Mouse (Mus musculus): ENCODE data around the gene Bbs5. TPM values are rescaled to one million over a fixed set of nuclear protein-coding genes. Genes with fewer than 3 reads are reported as not detected.
"Not testable (repeated sequence)": the region's sequence is repeated elsewhere in the genome, so short reads cannot be mapped to it uniquely, and the experiment has no call there.

Gene Bbs5
- total RNA-seq (2021) = 1 to 10 TPM; 6.5 to 9.2 TPM
- long read RNA-seq, experiment 1, partial matches to known transcripts = 0 of 4 reads
- long read RNA-seq, experiment 1, other reads (novel, unspliced or antisense) = 0 of 4 reads
- long read RNA-seq, experiment 2, transcript Bbs5-201 (12 exons, 1,468 nt) = major isoform, 13 of 14 reads
- long read RNA-seq, experiment 2, partial matches to known transcripts = 0 of 14 reads
- long read RNA-seq, experiment 2, other reads (novel, unspliced or antisense) = 1 of 14 reads

DNA sequence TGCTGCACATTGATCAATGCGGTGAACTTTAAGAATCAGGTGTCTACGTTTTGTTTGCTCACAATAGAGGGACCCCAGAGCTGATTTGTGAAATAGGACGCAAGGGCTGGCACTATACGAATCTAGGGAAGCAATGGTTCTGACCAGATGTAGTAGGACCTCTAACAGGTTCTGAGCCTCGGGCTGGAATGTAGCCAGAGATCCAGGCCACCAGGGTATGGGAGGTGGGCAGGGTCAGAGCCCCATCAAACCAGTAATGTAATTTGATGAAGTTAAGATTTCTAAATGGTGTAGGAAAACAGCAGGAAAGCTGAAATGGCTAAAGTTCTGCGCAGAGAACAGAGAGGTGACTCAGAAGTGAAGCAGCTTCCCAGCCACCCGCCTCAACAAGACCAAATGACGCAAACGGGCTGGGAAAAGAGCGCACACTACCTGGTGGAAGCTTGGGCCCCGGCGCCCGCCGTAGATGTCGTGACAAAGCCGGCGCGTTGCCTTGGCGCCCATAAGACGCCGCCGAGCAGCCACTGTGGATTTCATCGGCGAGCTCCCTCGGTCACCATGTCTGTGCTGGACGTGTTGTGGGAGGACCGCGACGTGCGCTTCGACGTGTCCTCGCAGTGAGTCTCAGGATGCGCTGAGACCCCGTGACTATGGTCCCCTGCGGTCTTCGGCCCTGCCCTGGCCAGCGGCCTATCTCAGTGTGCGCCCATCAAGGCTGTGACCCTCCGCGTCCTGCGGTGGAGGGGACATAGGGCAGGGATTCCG is at the start of gene Bbs5:
Gene Bbs5, plus strand, starts transcription at position 446 of the 765 bp plus-strand sequence.
- DNase-seq (ENCODE audit: low spot score in 2 of 2) = peak; percentile 92 to 94

DNA sequence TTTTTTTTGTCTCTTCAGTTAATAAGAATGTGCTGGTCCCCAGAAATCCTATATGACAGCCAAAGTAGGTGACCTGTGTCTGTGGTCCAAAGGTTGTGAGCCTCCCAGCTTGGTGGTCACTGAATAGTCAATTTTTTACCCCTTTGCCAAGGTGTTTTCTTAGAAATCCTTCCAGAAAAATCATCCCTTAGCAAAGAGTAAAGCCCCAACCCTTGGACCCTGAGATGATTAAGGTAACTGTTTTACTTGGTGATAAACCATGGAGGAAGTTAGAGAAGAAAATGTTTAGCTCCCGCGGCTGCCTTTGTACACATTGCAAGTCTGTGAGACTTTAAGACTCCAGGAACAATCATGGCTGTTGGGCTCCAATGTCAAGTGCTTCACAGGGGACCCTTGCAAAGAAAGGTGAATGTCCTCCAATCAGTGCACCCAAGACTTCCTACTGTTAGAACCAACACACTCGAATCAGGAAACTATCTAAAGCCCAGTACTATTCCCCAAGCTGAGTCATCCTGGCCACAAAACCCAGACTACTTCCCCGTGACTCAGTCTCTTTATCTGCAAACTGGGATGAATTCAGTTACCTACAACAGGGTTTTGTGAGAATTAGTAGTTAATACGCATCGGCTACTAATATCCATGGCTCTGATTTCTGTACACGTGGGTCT is 43.1 kb upstream of the Bbs5 start:
- no peak for DNase-seq (ENCODE audit: low spot score in 2 of 2)

DNA sequence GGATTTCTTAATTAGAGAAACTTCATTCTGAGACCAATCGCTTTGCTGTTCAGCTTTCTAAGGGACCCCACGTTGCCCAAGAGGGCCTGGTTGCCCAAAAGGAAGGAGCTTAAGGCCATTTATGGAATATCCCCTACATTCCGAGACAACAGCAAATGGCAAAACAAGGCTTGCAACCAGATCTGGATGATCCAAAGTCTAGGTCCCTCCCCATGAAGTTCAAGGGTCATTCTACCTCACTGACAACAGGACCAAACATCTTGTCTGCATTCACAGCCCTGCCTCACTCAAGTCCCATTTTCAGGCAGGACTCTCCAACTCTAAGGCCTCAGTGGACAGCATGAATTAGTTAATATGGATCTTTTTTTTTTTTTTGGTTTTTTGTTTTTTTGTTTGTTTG is 40.4 kb upstream of the Bbs5 start:
- no peak for DNase-seq (ENCODE audit: low spot score in 2 of 2)

DNA sequence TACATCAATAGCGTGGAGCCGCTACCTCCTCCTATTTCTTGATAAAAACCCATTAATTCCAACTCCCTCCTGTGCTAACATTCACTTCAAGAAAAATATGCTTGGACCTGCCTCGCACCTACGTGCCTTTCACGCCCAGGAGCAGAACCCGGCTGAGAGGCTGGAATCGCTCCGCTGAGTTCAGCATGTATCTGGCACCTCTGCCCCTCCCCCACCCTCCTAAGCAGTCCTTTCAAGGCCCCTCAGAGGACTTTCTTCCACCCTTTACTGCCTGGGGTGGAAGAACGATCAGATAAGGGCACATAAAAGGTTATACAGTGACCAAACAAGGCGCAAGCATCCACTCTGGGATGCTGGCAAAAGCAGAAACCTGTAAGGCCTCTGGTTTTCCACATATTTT is 34.7 kb upstream of the Bbs5 start:
- no peak for DNase-seq (ENCODE audit: low spot score in 2 of 2)

DNA sequence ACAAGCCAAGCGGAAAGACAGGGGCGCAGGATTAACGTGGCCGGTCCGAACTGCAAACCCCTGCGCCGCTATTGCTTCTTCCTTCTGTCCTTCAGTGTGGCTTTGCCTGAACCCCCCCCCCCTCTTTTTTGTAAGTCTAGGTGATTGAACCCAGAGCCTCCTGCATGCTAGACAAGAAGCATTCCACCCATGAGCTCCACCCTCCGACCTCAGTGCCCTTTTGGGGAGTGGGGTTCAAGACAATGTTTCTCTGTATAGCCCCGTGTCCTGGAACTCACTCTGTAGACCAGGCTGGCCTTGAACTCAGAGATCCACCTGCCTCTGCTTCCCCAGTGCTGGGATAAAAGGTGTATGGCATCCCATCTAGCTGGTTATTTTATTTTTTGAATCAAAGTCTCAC is 34.3 kb upstream of the Bbs5 start:
- DNase-seq (ENCODE audit: low spot score in 2 of 2) = no peak

DNA sequence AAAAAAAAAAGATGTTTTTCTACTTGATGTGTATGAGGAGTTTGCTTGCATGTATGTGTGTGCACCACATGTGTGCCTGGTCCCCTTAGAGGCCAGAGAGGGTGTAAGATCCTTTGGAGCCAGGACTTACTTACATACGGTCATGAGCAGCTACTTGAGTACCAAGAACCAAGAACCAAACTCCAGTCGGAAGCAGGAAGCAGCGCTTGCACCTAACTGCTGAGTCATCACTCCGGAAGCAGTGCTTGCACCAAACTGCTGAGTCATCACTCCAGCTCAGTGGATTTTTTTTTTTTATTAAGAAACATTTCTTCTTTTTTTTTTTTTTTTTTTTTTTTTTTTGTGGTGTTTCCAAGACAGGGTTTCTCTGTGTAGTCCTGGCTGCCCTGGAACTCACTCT is 33.7 kb upstream of the Bbs5 start:
- DNase-seq (ENCODE audit: low spot score in 2 of 2) = no peak

DNA sequence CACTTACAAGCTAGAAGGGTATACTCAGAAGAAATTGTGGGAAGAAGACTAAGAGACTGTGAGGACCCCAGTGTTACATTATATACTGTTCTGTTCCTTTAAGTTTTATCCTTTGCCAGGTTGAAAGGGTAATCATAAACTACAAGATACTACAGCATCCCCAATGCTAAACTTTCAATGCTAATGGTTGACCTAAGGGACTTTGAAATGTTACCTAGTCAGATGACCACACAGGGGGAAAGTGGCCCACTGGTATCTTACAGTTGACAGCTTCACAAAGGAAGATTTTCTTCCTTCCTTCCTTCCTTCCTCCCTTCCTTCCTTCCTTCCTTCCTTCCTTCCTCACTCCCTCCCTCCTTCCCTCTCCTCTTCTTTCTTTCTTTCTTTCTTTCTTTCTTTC is 28.6 kb upstream of the Bbs5 start:
- DNase-seq (ENCODE audit: low spot score in 2 of 2) = no peak

DNA sequence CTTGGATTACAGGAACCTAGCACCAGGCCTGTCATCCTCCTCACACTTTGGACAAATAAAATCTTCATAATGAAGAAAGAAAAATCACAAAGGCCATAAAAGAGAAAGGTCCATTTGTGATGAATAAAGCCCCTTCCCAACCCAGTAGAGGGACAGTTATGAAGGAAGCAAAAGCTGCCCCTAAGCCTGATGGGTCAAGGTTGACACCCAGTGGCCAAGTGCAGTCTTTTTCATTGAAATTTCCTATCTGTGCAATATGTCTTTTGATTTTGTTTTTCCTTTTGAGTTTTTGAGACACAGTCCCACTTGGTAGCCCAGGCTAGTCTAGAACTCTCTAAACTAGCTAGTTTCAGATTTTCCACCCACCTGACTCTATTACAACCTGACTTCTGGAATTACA is 27.7 kb upstream of the Bbs5 start:
- no peak for DNase-seq (ENCODE audit: low spot score in 2 of 2)

DNA sequence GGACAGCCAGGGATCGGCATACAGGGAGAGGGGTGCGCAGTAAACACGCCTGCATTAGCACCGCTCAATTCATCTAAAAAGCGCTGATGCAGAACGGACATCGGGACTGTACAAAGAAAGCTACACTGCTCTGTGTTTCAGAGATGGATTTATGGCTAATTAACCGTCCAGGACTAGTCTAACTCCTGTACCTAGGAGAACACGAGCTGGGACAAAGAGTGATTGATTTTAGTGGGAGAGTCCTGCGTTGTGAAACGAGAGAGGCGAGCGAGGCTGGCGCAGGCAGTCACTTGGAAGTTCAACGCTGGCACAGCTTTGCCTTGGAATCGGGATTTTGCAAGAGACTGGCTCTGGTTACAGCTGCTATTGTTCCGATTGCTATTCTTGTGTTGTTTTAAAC is 17.8 kb upstream of the Bbs5 start:
- no peak for DNase-seq (ENCODE audit: low spot score in 2 of 2)

DNA sequence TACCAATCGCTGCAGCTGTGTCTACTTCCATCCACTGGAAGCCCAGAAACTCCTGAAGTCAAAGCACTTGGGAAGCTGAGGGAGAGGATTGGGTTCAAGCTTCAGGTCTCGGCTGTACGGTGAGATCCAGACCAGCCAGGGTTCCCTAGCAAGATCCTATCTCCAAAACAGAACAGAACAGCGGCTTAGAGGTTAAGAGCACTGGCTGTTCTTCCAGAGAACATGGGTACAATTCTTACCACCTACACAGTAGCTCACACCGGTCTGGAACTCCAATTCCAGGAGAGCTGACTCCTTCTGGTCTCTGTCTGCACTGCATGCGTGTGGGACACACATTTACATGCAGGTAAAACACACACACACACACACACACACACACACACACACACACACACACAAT is 17.1 kb upstream of the Bbs5 start:
- no peak for DNase-seq (ENCODE audit: low spot score in 2 of 2)

DNA sequence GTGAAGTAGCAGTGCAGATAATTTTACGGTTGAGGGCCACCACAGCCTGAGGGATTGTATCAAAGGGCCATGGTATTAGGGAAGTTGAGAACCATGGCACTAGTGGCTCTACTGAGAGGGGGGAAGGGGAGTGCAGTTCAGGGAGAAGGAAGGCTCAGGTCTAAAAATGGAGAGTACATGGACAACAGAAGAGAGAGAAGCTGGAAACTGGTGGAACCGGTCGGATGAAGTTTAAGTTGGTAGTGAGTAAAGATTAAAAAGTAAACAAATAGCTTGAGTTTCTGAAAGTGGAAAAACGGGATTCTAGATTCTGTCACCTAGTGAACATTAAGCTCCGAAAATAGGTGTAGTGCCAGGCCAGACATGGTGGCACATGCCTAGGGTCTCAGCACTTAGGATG is 16.2 kb upstream of the Bbs5 start:
- no peak for DNase-seq (ENCODE audit: low spot score in 2 of 2)

DNA sequence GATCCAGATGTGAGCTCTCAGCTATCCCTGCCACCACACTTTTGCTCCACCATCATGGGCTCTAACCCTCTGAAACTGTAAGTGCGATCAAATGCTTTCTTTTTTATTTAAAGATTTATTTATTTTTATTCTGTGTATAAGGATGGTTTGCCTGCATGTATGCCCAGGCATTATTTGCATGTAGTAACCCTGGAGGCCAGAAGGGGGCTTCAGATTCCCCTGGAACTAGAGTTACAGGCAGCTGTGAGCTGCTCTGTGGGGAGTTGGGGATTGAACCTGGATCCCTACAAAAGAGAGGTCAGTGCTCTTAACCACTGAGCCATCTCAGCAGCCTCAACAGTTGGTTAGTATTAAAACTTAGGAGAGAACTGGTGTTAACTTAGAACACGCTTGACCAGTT is 15.5 kb upstream of the Bbs5 start:
- DNase-seq (ENCODE audit: low spot score in 2 of 2) = no peak

DNA sequence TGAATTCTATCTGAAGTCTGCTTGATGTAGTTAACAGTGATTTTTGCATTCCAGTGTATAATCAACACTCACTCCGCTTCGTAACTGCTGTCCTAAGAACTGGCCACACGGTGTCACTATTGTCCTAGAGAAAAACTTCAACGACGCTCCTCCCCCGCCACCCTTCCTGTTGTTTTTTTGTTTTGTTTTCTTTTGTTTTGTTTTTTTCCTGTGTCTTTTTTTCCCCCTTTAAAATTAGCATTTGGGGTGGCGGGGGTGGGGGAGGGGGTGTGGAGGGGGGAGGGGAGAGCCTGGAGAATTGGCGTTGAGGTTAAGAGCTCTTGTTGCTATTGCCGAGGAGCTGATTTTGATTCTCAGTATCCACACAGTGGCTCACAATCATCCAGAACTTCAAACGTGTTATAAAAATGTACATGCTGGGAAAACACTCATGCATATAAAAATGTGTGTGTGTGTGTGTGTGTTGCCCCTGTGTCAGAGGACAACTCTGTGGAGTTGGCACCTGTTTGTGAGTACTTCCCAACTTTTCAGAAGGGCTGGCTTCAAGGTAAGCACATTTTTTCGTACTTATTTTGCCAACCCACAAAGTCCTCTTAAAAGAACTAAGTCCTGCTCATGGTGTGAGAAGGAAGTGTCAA is 11.8 kb upstream of the Bbs5 start:
- peak; percentile 34 to 35 for DNase-seq (ENCODE audit: low spot score in 2 of 2)

DNA sequence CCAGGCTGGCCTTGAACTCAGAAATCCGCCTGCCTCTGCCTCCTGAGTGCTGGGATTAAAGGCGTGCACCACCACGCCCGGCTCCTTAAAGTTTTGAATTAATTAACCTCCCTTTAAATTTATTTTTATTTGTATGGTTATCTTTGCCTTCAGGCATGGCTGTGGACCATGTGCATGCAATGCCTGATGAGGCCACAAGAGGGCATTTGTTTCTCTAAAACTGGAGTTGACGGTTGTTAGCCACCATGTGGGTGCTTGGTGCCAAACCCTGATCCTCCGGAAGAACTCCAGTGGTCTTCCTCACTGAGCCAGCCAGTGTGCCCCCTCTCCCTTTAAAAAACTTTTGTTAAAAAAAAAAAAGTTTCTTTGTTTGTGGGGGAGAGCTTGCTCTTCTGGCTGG is 11.2 kb upstream of the Bbs5 start:
- peak; percentile 48 for DNase-seq (ENCODE audit: low spot score in 2 of 2)

DNA sequence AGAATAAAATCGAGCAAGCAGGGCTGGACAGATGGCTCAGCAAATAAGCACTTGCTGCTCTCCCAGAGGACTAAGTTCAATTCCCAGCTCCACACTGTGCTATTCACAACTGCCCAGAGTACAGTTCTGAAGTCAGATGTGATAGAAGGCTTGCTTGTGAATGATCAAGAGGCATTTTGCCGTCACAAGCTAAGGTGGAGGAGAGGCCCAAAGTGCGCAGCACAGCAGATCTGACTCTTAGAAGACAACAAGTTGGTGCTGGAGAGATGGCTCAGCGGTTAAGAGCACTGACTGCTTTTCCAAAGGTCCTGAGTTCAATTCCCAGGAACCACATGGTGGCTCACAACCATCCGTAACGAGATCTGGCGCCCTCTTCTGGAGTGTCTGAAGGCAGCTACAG is 9.0 kb upstream of the Bbs5 start:
- DNase-seq (ENCODE audit: low spot score in 2 of 2) = not testable (repeated sequence)

DNA sequence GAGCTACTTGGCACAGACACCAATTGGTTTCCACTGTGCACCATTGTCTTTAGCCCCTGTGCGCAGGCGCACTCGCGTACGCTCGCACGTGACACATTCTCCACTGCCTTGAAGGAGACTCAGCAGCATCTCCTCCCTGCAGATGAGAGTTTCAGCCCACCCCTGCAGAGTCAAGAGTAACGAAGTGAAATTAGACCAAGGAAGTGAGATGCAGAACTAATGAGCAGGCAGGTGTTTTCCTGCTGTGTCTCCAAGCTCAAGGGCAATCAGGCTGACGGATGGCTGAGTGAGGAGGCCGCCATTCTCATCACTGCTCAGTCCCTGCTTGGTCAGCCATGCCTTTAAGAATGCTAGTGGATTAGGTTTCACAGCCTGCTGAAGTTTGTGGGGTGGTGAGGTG is 6.9 kb upstream of the Bbs5 start:
- no peak for DNase-seq (ENCODE audit: low spot score in 2 of 2)

DNA sequence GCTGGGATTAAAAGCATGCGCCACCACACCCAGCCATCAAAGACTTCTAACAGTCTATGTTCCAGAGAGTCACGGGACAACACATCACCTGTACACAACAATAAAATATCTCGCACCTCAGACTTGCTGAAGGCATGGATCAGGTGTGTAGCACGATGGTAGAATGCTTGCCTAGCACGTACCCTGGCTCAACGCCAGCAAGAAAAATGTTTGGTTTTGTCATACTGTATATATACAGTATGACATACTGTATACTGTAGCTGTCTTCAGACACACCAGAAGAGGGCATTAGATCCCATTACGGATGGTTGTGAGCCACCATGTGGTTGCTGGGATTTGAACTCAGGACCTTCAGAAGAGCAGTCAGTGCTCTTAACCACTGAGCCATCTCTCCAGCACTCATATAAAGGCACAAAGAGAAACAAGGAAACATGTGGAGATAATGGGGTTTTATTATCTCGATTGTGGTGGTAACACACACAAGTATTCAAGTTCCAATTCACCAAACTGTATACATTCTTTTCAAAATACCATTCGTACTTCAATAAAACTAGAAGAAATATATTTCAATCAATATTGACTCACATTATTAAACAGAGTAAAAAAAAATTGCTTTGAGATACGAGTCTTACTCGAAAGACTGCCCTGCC is 1.9 kb upstream of the Bbs5 start:
- DNase-seq (ENCODE audit: low spot score in 2 of 2) = no peak

DNA sequence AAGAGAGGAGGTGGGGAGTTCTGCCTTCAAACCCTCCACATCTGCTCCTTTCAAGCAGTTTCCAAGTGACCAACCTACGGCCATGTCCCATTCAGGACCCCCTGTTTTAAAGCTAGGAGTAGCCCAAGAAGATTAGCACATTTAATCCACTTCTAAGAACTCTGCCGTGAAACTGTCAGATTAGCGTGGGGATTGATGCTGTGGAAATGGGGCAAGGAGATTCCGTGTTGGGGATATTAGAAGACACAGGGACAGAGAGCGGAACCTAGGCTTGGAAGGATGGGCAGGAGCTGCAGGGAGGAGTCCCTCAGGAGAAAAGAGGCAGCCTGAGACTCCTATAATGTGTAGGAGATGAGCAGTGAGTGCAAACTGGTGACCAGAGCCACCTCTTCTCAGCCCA is 2.7 kb downstream of the Bbs5 start:
- DNase-seq (ENCODE audit: low spot score in 2 of 2) = no peak

DNA sequence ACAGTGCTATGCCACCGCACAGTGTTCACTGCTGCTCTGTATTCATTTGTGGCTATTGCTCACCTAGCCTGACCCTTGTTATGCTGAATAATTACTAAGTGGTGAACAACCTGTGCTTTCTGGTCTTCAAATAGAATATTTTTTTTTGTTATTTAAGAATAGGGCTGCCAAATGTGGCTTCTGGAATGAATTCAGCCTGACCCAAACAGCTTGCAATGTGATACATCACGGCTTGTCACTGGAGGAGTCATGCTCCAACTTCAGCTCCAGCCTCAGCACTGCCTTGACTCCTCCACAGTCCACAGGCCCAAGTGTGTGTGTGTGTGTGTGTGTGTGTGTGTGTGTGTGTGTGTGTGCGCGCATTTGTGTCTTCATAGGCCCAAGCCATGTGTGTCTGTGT is 12.4 kb downstream of the Bbs5 start:
- no peak for DNase-seq (ENCODE audit: low spot score in 2 of 2)

DNA sequence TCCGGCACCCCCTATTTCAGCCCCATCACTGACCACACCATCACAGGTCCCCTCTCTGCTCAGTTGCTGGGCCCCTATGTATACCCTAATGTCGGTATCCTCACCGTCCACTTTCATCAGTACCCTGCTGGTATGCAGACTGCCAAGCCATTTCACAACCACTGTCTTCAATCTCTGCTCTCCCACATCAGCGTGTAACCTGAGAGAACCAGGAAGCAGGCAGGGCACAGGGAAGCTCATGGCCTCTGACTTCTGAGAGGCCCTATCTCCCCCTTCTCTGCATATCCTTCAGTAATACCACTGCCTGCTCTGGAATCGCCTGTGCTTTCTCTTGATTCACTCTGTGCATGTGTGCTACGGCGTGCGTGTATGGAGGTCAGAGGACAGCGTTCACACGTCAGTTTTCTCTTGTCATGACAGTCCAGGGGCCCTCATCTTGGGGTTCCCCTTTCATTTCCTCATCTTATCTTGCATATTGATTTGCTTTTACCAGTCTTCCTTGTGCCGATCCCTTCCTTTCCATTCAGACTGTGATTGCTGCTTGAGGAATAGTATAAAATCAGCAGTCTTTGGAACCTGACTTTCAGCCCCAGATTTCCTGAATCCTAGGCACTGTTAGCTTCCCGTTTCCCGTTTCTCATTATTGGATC is 17.0 kb downstream of the Bbs5 start:
- DNase-seq (ENCODE audit: low spot score in 2 of 2) = no peak

DNA sequence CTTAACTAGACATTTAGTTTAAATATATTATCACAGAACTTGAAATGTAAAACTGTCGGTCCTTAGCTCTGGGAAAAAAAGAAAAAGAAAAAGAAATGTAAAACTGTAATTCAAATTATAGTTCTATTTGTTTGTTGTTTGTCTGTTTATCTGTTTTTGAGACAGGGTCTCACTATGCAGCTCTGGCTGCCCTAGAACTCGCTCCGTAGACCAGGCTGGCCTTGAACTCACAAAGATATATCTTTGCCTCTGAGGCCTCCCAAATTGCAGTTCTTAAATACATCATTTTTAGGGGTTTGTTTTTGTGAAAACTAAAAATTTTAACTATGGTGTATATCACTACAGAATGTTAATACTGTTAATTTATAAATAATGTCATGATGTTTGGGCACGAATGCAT is 20.7 kb downstream of the Bbs5 start:
- DNase-seq (ENCODE audit: low spot score in 2 of 2) = no peak
